Mouse (Mus musculus): ENCODE data around the gene Tsfm.

- TF ChIP-seq POLR2A (IDR thresholded peaks at IDR 0.05; ENCODE audit: control insufficient read depth, low read depth, low read length) (peak; percentile 64; the same call in 1 of the 2 replicates), CTCF (IDR thresholded peaks at IDR 0.05; ENCODE audit: control insufficient read depth, insufficient read depth, insufficient replicate concordance, low read depth, low read length) (no peak)
These were observed 11.2 kb upstream of the Tsfm start for GRCm38 (mm10) chr10:127041774-127042338.
